14 mouse cellular contexts compared by ENCODE assay signal in the genomic region with DNA sequence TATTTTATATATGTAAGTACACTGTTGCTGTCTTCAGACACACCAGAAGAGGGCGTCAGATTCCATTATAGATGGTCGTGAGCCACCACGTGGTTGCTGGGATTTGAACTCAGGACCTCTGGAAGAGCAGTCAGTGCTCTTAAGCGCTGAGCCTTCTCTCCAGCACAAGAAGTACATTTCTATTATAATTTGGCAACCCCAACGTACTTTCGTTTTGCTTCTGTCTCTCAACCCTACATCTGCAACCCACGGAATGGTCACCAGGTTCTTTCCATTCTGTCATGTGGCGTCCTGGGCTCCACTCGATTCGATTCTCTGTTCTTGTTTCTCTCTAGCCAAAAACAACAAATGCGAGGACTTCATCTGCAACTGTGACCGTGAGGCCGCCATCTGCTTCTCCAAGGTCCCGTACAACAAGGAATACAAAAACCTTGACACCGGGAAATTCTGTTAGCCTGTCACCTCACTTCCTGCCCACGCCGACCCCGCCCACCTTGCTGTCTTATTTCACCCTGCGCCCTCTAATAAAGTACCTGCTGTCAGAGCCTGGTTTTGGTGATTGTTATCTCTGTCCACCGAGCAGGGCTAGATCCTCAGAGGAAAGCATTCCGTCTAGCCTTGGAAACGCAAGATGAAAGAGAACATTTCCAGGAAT. TPM values are rescaled to one million over a fixed set of nuclear protein-coding genes. Genes with fewer than 3 reads are reported as not detected.
A peak's percentile ranks its signal among the peaks of the same experiment; 100 is the strongest.
DNase-seq lines count a peak whose midpoint lies in the region; ATAC-seq and TF ChIP-seq lines count a peak whose summit lies in the region.
"Had no signal": no experiment of that assay in that cellular context is flagged by ENCODE, and none has a peak within 500 bp of the region (broad histone marks: within the 10 kb centered on the region; RNA-seq: fewer than 3 reads in every experiment).

No protein-coding gene starts in this region.

- ATAC-seq in kidney, postnatal 0 days (replicated peaks; ENCODE audit: low FRiP score, low read depth), result no peak
- ATAC-seq in kidney, embryonic 16.5 days (ENCODE audit: low FRiP score, low TSS enrichment), result no peak

- no peak overlapping the region; the same call in 1 of the 2 replicates for H3K4me3 ChIP-seq in kidney, postnatal 0 days (replicated peaks; ENCODE audit: low read depth, low read length)
- no peak overlapping the region for H3K4me3 ChIP-seq in kidney, embryonic 16.5 days (ENCODE audit: low read length)
- H3K4me3 ChIP-seq in megakaryocyte, embryonic 14.5 days (replicated peaks), result peak overlapping the region; percentile 76
- H3K4me3 ChIP-seq: hindbrain, embryonic 15.5 days; limb, embryonic 10.5 days; myocyte had no signal

- 45% methylated on average over 22 of the region's 22 CpGs for WGBS in kidney, postnatal 0 days
- WGBS in kidney, embryonic 16.5 days, result 58% methylated on average over 22 of the region's 22 CpGs

- peaks cover 4% of the 10 kb centered on the region; the same call in 1 of the 2 replicates for H3K4me1 ChIP-seq in kidney, postnatal 0 days (replicated peaks; ENCODE audit: insufficient read depth, low read length)
- H3K4me1 ChIP-seq in kidney, embryonic 16.5 days (ENCODE audit: insufficient read depth, low read length), result peaks cover 16% of the 10 kb centered on the region
- H3K4me1 ChIP-seq in megakaryocyte, embryonic 14.5 days, result peaks cover 32% of the 10 kb centered on the region

- TF ChIP-seq CTCF in kidney, postnatal 0 days (IDR thresholded peaks at IDR 0.05; ENCODE audit: low read depth), result no peak

- H3K9ac ChIP-seq in kidney, postnatal 0 days (ENCODE audit: low read depth, low read length), result no peak overlapping the region
- H3K9ac ChIP-seq in kidney, embryonic 16.5 days (replicated peaks; ENCODE audit: low read length), result no peak overlapping the region

- no peak overlapping the region for H3K27ac ChIP-seq in kidney, postnatal 0 days
- no peak overlapping the region for H3K27ac ChIP-seq in kidney, embryonic 16.5 days (ENCODE audit: low read length)
- H3K27ac ChIP-seq: hindbrain, embryonic 15.5 days; limb, embryonic 10.5 days had no signal

- no peaks in the 10 kb centered on the region for H3K27me3 ChIP-seq in kidney, postnatal 0 days (ENCODE audit: insufficient read depth, low read length)
- no peaks in the 10 kb centered on the region for H3K27me3 ChIP-seq in kidney, embryonic 16.5 days (ENCODE audit: insufficient read depth, low read length)
- peaks cover 18% of the 10 kb centered on the region for H3K27me3 ChIP-seq in megakaryocyte, embryonic 14.5 days (replicated peaks)
- H3K27me3 ChIP-seq: hindbrain, embryonic 15.5 days had no signal

- peak overlapping the region; percentile 21; the same call in 1 of the 2 replicates for H3K4me2 ChIP-seq in kidney, postnatal 0 days (ENCODE audit: low read length)
- no peak overlapping the region for H3K4me2 ChIP-seq in kidney, embryonic 16.5 days (replicated peaks; ENCODE audit: low read depth, low read length)
- H3K4me2 ChIP-seq: hindbrain, embryonic 15.5 days had no signal

- no peaks in the 10 kb centered on the region for H3K9me3 ChIP-seq in kidney, postnatal 0 days (replicated peaks; ENCODE audit: low read length)
- no peaks in the 10 kb centered on the region for H3K9me3 ChIP-seq in kidney, embryonic 16.5 days (ENCODE audit: low read length)
- no peaks in the 10 kb centered on the region for H3K9me3 ChIP-seq in megakaryocyte, embryonic 14.5 days
- H3K9me3 ChIP-seq: hindbrain, embryonic 15.5 days; limb, embryonic 10.5 days had no signal

- no peaks in the 10 kb centered on the region for H3K36me3 ChIP-seq in kidney, postnatal 0 days (ENCODE audit: insufficient read depth, low read length)
- H3K36me3 ChIP-seq in kidney, embryonic 16.5 days (ENCODE audit: insufficient read depth, low read length), result peaks cover 4% of the 10 kb centered on the region; the same call in 1 of the 2 replicates
- peaks cover 24% of the 10 kb centered on the region for H3K36me3 ChIP-seq in megakaryocyte, embryonic 14.5 days (replicated peaks; ENCODE audit: low read length)

- peak; percentile 25 for DNase-seq in kidney, postnatal 0 days (ENCODE audit: low spot score)
- peak; percentile 41 for DNase-seq in ES-CJ7 (ENCODE audit: low read depth, low spot score)
- DNase-seq in adrenal gland, postnatal 25 days, result peak; percentile 42
- DNase-seq in spleen, adult 18-20 months, result no peak
- no peak for DNase-seq in thymus, postnatal 4 days
- DNase-seq: cerebellum, adult 11 months; lung, postnatal 4 days had no signal

RNA-seq across cellular contexts. Expression of a gene that starts 8.2 kb away (rescaled TPM):
- 0.97 and 0.98 TPM in 2 replicates for polyA plus RNA-seq in kidney, postnatal 0 days (2015; fragmentation: Nextera tagmentation; extraction: Ambion mirVana)
- polyA plus RNA-seq in kidney, embryonic 16.5 days (2015; fragmentation: Nextera tagmentation; extraction: Ambion mirVana), result 0.94 and 2.1 TPM in 2 replicates
- total RNA-seq in adrenal gland, postnatal 25 days (2021), result not detected in 2 replicates
- polyA plus RNA-seq in megakaryocyte, embryonic 14.5 days (2012; ENCODE audit: insufficient read depth, low replicate concordance), result not detected in 2 replicates
- total RNA-seq: layer of hippocampus, adult 8-10 months had no signal
- polyA plus RNA-seq: embryonic facial prominence, embryonic 11.5 days; hindbrain, embryonic 15.5 days; limb, embryonic 10.5 days; myocyte had no signal

RNA-seq across cellular contexts. Expression of a gene that starts 10.2 kb away (rescaled TPM):
- polyA plus RNA-seq in kidney, postnatal 0 days (2015; fragmentation: Nextera tagmentation; extraction: Ambion mirVana), result 19.6 and 20.2 TPM in 2 replicates
- 27.3 and 27.5 TPM in 2 replicates for polyA plus RNA-seq in kidney, embryonic 16.5 days (2015; fragmentation: Nextera tagmentation; extraction: Ambion mirVana)
- total RNA-seq in adrenal gland, postnatal 25 days (2021), result 25.2 and 38.3 TPM in 2 replicates
- polyA plus RNA-seq in megakaryocyte, embryonic 14.5 days (2012; ENCODE audit: insufficient read depth, low replicate concordance), result 3.1 TPM in 1 of 2 replicates, not detected in the other

RNA-seq across cellular contexts. Expression of a gene that starts 32.2 kb away (rescaled TPM):
- 48.3 and 53.1 TPM in 2 replicates for polyA plus RNA-seq in kidney, postnatal 0 days (2015; fragmentation: Nextera tagmentation; extraction: Ambion mirVana)
- polyA plus RNA-seq in kidney, embryonic 16.5 days (2015; fragmentation: Nextera tagmentation; extraction: Ambion mirVana), result 60.5 and 67.2 TPM in 2 replicates
- 38.4 and 45.8 TPM in 2 replicates for total RNA-seq in adrenal gland, postnatal 25 days (2021)
- 63.1 and 67.7 TPM in 2 replicates for polyA plus RNA-seq in megakaryocyte, embryonic 14.5 days (2012; ENCODE audit: insufficient read depth, low replicate concordance)

RNA-seq across cellular contexts. Expression of a gene that starts 44.9 kb away (rescaled TPM):
- 12.4 and 13.3 TPM in 2 replicates for polyA plus RNA-seq in kidney, postnatal 0 days (2015; fragmentation: Nextera tagmentation; extraction: Ambion mirVana)
- 12.1 and 14.1 TPM in 2 replicates for polyA plus RNA-seq in kidney, embryonic 16.5 days (2015; fragmentation: Nextera tagmentation; extraction: Ambion mirVana)
- 15.3 and 20.8 TPM in 2 replicates for total RNA-seq in adrenal gland, postnatal 25 days (2021)
- polyA plus RNA-seq in megakaryocyte, embryonic 14.5 days (2012; ENCODE audit: insufficient read depth, low replicate concordance), result 0.02 and 2.2 TPM in 2 replicates

Comparison
In these comparisons a context has a peak if more than half of its experiments do, and no peak if none do; other contexts are left out.
1. DNase-seq: peak in kidney, postnatal 0 days (single experiment), ES-CJ7 (single experiment) and adrenal gland, postnatal 25 days (single experiment); none in spleen, adult 18-20 months (0 of 2) and thymus, postnatal 4 days (single experiment).